Mouse (Mus musculus): ENCODE results near the gene Tecr. TPM values are rescaled to one million over a fixed set of nuclear protein-coding genes. Genes with fewer than 3 reads are reported as not detected.

The Tecr gene
- total and polyA plus RNA-seq, 2 experiments, result 108 to 677 TPM

DNA sequence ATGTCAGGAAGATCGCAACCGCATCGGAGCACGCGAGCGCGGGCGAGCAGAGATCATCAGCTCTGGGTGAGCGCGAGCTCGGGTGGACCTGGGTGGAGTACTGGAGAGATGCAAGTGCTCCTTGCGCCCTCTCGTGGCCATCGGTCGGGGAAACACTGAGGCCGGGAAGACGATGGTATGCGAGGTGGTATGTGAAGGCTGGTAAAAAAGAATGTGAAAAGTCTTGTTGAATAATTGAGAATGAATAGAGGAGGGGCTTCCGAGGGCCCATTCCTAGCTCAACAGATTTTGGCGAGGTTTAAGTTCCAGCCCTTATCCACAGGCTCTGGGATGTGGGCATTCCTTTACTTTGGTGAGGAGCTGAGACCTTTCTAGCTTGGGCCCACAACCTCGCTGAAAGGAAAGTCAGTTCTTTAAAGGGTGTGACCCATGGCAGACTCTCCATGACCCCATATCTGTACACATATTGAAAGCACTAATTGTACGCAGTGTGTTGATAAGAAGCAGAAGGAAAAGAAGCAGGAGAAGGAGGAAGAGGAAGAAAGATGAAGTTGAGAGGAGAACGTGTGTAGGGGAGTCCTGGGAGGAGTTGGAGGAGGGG is 14.7 kb upstream of the Tecr start:
- peak overlapping the region; percentile 42; the same call in 1 of the 2 replicates for H3K4me3 ChIP-seq (ENCODE audit: insufficient read depth, low read depth, low read length)
- WGBS, result 11% methylated on average over 23 of the region's 23 CpGs
- DNase-seq (ENCODE audit: extremely low read depth, low read depth, low spot score), result peak; percentile 45
- no peak for TF ChIP-seq POLR2A (IDR thresholded peaks at IDR 0.05; ENCODE audit: extremely low read depth, insufficient read depth, low read length)
- peak; percentile 98 for TF ChIP-seq CTCF (IDR thresholded peaks at IDR 0.05; ENCODE audit: low read depth, low read length)
- H3K27me3 ChIP-seq (ENCODE audit: control insufficient read depth, insufficient read depth, low read length), result no peaks in the 10 kb centered on the region
- H3K4me1 ChIP-seq (ENCODE audit: control insufficient read depth, insufficient read depth, low read length), result no peaks in the 10 kb centered on the region
- H3K36me3 ChIP-seq (ENCODE audit: control insufficient read depth, insufficient read depth, low read length), result no peaks in the 10 kb centered on the region
- no peaks in the 10 kb centered on the region for H3K79me2 ChIP-seq (ENCODE audit: control insufficient read depth, insufficient read depth, low read length)
- H3K27ac ChIP-seq (replicated peaks; ENCODE audit: insufficient read depth, low read depth, low read length), result no peak overlapping the region
- no peak overlapping the region for H3K9ac ChIP-seq (ENCODE audit: low read depth, low read length)

DNA sequence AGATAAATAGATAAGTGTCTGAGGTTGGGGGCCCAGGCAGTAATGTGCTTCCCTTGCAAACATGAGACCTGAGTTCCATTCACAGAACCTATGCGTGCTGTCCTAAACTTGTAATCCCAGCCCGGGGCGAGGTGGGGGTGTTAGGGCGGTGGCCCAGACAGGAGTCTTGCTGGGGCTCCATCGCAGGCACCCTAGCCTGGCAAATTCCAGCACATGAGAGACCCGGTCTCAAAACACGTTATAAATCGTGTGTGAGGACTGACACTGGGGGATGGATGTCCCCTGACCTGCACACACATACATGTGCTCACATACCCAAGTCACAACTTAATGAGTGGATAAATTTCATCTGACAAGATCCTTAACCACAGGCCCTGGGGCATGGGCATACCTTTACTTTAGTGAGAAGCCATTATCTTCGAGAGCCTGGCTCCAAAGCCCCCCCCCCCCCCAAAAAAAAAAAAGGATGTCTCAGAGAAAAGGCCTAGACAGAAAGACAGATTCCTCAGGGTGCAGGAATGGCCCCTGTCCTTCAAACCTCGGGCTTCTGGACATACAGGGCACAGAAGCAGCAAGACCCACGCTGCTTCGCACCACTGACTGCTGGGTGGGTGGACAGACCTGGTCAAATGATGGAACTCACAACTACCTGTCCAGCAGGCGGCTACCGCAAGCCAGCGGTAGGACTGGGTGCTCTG is 14.1 kb upstream of the Tecr start:
- no peak overlapping the region for H3K9ac ChIP-seq (ENCODE audit: low read depth, low read length)
- no peak for DNase-seq (ENCODE audit: extremely low read depth, low read depth, low spot score)

DNA sequence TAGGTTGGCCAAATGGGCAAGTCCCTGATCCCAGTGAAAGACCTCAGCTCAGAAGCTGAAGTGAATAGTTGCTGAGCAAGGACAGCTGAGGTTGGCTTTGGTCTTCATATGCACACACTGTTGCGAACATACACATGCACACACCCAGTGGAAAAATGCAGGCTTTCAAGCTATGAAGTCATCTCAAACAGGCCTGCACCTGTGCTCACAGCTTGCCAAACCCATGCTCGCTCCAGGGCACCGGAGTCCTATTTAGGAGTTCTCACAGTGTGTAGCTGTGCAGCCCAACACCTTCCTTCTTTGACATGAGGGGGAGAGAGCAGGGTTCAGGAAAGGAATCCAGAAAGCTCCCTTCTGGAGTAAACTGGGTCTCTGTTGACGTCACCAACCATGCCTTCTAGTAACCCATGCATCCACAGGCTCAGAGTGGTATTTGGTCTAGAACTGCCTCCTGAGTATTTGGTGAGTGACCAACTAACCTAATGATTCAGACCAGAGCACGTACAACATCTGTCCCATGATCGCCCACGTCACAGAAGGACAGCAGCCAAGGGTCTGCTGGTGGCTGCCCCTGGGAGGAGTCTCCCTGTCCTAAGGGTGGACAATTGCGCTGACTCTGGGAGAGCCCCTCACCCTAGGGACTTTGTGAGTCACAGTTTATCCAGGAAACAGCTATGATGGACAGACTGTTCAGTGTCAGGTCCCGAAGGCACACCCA is 12.0 kb upstream of the Tecr start:
- TF ChIP-seq POLR2A (IDR thresholded peaks at IDR 0.05; ENCODE audit: extremely low read depth, insufficient read depth, low read length), result no peak
- no peak for TF ChIP-seq CTCF (IDR thresholded peaks at IDR 0.05; ENCODE audit: low read depth, low read length)
- no peak for DNase-seq (ENCODE audit: extremely low read depth, low read depth, low spot score)
- no peak overlapping the region for H3K4me3 ChIP-seq (ENCODE audit: insufficient read depth, low read depth, low read length)
- H3K79me2 ChIP-seq (ENCODE audit: control insufficient read depth, insufficient read depth, low read length), result no peaks in the 10 kb centered on the region
- 92% methylated on average over 9 of the region's 9 CpGs for WGBS
- H3K9ac ChIP-seq (ENCODE audit: low read depth, low read length), result no peak overlapping the region
- H3K27me3 ChIP-seq (ENCODE audit: control insufficient read depth, insufficient read depth, low read length), result no peaks in the 10 kb centered on the region
- H3K4me1 ChIP-seq (ENCODE audit: control insufficient read depth, insufficient read depth, low read length), result no peaks in the 10 kb centered on the region
- no peak overlapping the region for H3K27ac ChIP-seq (replicated peaks; ENCODE audit: insufficient read depth, low read depth, low read length)
- H3K36me3 ChIP-seq (ENCODE audit: control insufficient read depth, insufficient read depth, low read length), result no peaks in the 10 kb centered on the region

More for the DNA sequence above, 14.1 kb upstream of the Tecr start:
- H3K36me3 ChIP-seq (ENCODE audit: control insufficient read depth, insufficient read depth, low read length), result no peaks in the 10 kb centered on the region
- no peaks in the 10 kb centered on the region for H3K79me2 ChIP-seq (ENCODE audit: control insufficient read depth, insufficient read depth, low read length)
- H3K4me3 ChIP-seq (ENCODE audit: insufficient read depth, low read depth, low read length), result peak overlapping the region; percentile 42; the same call in 1 of the 2 replicates
- 57% methylated on average over 15 of the region's 15 CpGs for WGBS
- no peaks in the 10 kb centered on the region for H3K4me1 ChIP-seq (ENCODE audit: control insufficient read depth, insufficient read depth, low read length)
- no peak overlapping the region for H3K27ac ChIP-seq (replicated peaks; ENCODE audit: insufficient read depth, low read depth, low read length)
- TF ChIP-seq CTCF (IDR thresholded peaks at IDR 0.05; ENCODE audit: low read depth, low read length), result no peak
- TF ChIP-seq POLR2A (IDR thresholded peaks at IDR 0.05; ENCODE audit: extremely low read depth, insufficient read depth, low read length), result no peak
- no peaks in the 10 kb centered on the region for H3K27me3 ChIP-seq (ENCODE audit: control insufficient read depth, insufficient read depth, low read length)

DNA sequence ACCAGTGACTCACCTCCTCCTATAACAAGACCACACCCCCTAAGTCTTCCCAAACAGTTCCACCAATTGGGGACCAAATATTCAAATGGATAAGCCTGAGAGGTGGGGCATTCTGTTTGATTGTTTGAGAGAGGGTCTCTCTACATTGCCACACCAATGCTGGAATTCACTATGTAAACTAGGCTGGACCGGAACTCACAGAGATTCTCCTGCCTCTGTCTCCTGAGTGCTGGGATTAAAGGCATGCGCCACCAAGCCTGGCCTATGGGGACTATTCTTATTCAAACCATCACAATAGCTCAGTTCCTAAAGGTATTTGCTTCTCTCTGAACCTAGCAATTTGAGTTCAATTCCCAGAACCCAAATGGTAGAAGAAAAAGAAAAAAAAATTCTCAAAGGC is 10.8 kb upstream of the Tecr start:
- no peak for DNase-seq (ENCODE audit: extremely low read depth, low read depth, low spot score)
- no peaks in the 10 kb centered on the region for H3K27me3 ChIP-seq (ENCODE audit: control insufficient read depth, insufficient read depth, low read length)
- no peak overlapping the region for H3K9ac ChIP-seq (ENCODE audit: low read depth, low read length)
- H3K27ac ChIP-seq (replicated peaks; ENCODE audit: insufficient read depth, low read depth, low read length), result no peak overlapping the region
- H3K4me1 ChIP-seq (ENCODE audit: control insufficient read depth, insufficient read depth, low read length), result no peaks in the 10 kb centered on the region
- H3K79me2 ChIP-seq (ENCODE audit: control insufficient read depth, insufficient read depth, low read length), result no peaks in the 10 kb centered on the region
- no peak overlapping the region for H3K4me3 ChIP-seq (ENCODE audit: insufficient read depth, low read depth, low read length)
- 100% methylated on average over 2 of the region's 2 CpGs for WGBS
- no peaks in the 10 kb centered on the region for H3K36me3 ChIP-seq (ENCODE audit: control insufficient read depth, insufficient read depth, low read length)
- TF ChIP-seq CTCF (IDR thresholded peaks at IDR 0.05; ENCODE audit: low read depth, low read length) (no peak), POLR2A (IDR thresholded peaks at IDR 0.05; ENCODE audit: extremely low read depth, insufficient read depth, low read length) (no peak)

DNA sequence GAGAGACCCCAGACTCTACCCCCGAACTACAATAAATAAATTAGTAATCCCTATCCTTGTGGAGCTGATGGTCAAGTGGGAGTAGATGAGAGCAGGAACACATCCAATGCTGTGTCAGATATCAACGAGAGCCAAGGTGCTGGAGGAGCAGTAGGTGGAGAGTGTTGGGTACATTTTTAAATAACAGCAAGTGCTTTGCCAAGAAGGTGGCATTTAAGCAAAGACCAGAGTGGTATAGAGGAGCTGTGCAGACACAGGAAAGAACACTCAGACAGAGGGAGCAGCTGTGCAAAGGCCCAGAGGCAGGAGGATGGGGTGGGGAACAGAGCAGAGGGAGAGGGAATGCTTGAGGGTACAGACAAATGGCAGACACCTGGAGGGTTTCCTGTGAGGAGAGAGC is 9.3 kb upstream of the Tecr start:
- H3K4me3 ChIP-seq (ENCODE audit: insufficient read depth, low read depth, low read length), result no peak overlapping the region
- H3K4me1 ChIP-seq (ENCODE audit: control insufficient read depth, insufficient read depth, low read length), result no peaks in the 10 kb centered on the region
- H3K9ac ChIP-seq (ENCODE audit: low read depth, low read length), result no peak overlapping the region
- H3K79me2 ChIP-seq (ENCODE audit: control insufficient read depth, insufficient read depth, low read length), result no peaks in the 10 kb centered on the region
- H3K27ac ChIP-seq (replicated peaks; ENCODE audit: insufficient read depth, low read depth, low read length), result no peak overlapping the region
- no peaks in the 10 kb centered on the region for H3K27me3 ChIP-seq (ENCODE audit: control insufficient read depth, insufficient read depth, low read length)
- H3K36me3 ChIP-seq (ENCODE audit: control insufficient read depth, insufficient read depth, low read length), result peaks cover 5% of the 10 kb centered on the region; the same call in 1 of the 2 replicates
- DNase-seq (ENCODE audit: extremely low read depth, low read depth, low spot score), result no peak
- TF ChIP-seq CTCF (IDR thresholded peaks at IDR 0.05; ENCODE audit: low read depth, low read length), result no peak
- no peak for TF ChIP-seq POLR2A (IDR thresholded peaks at IDR 0.05; ENCODE audit: extremely low read depth, insufficient read depth, low read length)
- WGBS, result 85% methylated on average over 2 of the region's 2 CpGs
